Mouse (Mus musculus): Measurements from ENCODE around the gene Lypd5. TPM values are rescaled to one million over a fixed set of nuclear protein-coding genes. Genes with fewer than 3 reads are reported as not detected.

Lypd5 gene
- total and polyA plus RNA-seq, 3 experiments = not detected

- no peak for TF ChIP-seq POLR2A (IDR thresholded peaks at IDR 0.05; ENCODE audit: insufficient read depth, low read depth, low read length)
- no peak for TF ChIP-seq CTCF (IDR thresholded peaks at IDR 0.05)
- TF ChIP-seq EP300 (IDR thresholded peaks at IDR 0.05; ENCODE audit: insufficient read depth, low read depth, low read length) = no peak
- H3K27me3 ChIP-seq (ENCODE audit: control insufficient read depth, insufficient read depth, low read length) = no peaks in the 10 kb centered on the region; the same call in 1 of the 2 replicates
- H3K79me2 ChIP-seq (replicated peaks; ENCODE audit: control insufficient read depth, insufficient read depth, low read length) = no peaks in the 10 kb centered on the region
- intact Hi-C loops (cut with DNase I) = no loop called here
- no peaks in the 10 kb centered on the region for H3K36me3 ChIP-seq (ENCODE audit: control insufficient read depth, insufficient read depth, low read length)
- WGBS = 74% methylated on average over 6 of the region's 6 CpGs
- no peak for DNase-seq
- no peak overlapping the region for H3K4me3 ChIP-seq
- H3K4me1 ChIP-seq (ENCODE audit: control insufficient read depth, insufficient read depth, low read length) = no peaks in the 10 kb centered on the region
- H3K9ac ChIP-seq (ENCODE audit: low read depth, low read length) = no peak overlapping the region
- H3K27ac ChIP-seq = no peak overlapping the region
Observed at GRCm38 (mm10) chr7:24355646-24356045, 6.7 kb downstream of the Lypd5 start.

GRCm38 (mm10) chr7:24356081-24356480 is 7.1 kb downstream of the Lypd5 start:
- H3K36me3 ChIP-seq (ENCODE audit: control insufficient read depth, insufficient read depth, low read length) = no peaks in the 10 kb centered on the region
- WGBS = 67% methylated on average over 10 of the region's 10 CpGs
- H3K27ac ChIP-seq = no peak overlapping the region
- no peaks in the 10 kb centered on the region for H3K4me1 ChIP-seq (ENCODE audit: control insufficient read depth, insufficient read depth, low read length)
- H3K4me3 ChIP-seq = no peak overlapping the region
- H3K27me3 ChIP-seq (ENCODE audit: control insufficient read depth, insufficient read depth, low read length) = no peaks in the 10 kb centered on the region; the same call in 1 of the 2 replicates
- H3K79me2 ChIP-seq (replicated peaks; ENCODE audit: control insufficient read depth, insufficient read depth, low read length) = no peaks in the 10 kb centered on the region
- intact Hi-C loops (cut with DNase I) = no loop called here
- TF ChIP-seq POLR2A (IDR thresholded peaks at IDR 0.05; ENCODE audit: insufficient read depth, low read depth, low read length) = no peak
- no peak for TF ChIP-seq CTCF (IDR thresholded peaks at IDR 0.05)
- no peak for TF ChIP-seq EP300 (IDR thresholded peaks at IDR 0.05; ENCODE audit: insufficient read depth, low read depth, low read length)
- H3K9ac ChIP-seq (ENCODE audit: low read depth, low read length) = no peak overlapping the region
- DNase-seq = no peak

GRCm38 (mm10) chr7:24357899-24358298 is 8.9 kb downstream of the Lypd5 start:
- intact Hi-C loops (cut with DNase I) = no loop called here
- Histone ChIP-seq H3K79me2 (replicated peaks; ENCODE audit: control insufficient read depth, insufficient read depth, low read length) (no peaks in the 10 kb centered on the region), H3K4me3 (no peak overlapping the region), H3K4me1 (ENCODE audit: control insufficient read depth, insufficient read depth, low read length) (no peaks in the 10 kb centered on the region), H3K36me3 (ENCODE audit: control insufficient read depth, insufficient read depth, low read length) (no peaks in the 10 kb centered on the region), H3K27ac (no peak overlapping the region), H3K27me3 (ENCODE audit: control insufficient read depth, insufficient read depth, low read length) (no peaks in the 10 kb centered on the region; the same call in 1 of the 2 replicates), H3K9ac (ENCODE audit: low read depth, low read length) (no peak overlapping the region)
- DNase-seq = no peak
- WGBS = 43% methylated on average over 4 of the region's 4 CpGs
- TF ChIP-seq CTCF (IDR thresholded peaks at IDR 0.05) (peak; percentile 43), POLR2A (IDR thresholded peaks at IDR 0.05; ENCODE audit: insufficient read depth, low read depth, low read length) (no peak)

- Histone ChIP-seq H3K4me3 (no peak overlapping the region), H3K36me3 (ENCODE audit: control insufficient read depth, insufficient read depth, low read length) (no peaks in the 10 kb centered on the region), H3K27ac (no peak overlapping the region), H3K27me3 (ENCODE audit: control insufficient read depth, insufficient read depth, low read length) (no peaks in the 10 kb centered on the region), H3K79me2 (replicated peaks; ENCODE audit: control insufficient read depth, insufficient read depth, low read length) (no peaks in the 10 kb centered on the region), H3K9ac (ENCODE audit: low read depth, low read length) (no peak overlapping the region), H3K4me1 (ENCODE audit: control insufficient read depth, insufficient read depth, low read length) (no peaks in the 10 kb centered on the region)
- peak in 1 of 2 experiments; percentile 31 for DNase-seq
- TF ChIP-seq EP300 (IDR thresholded peaks at IDR 0.05; ENCODE audit: insufficient read depth, low read depth, low read length) = no peak
- no peak for TF ChIP-seq POLR2A (IDR thresholded peaks at IDR 0.05; ENCODE audit: insufficient read depth, low read depth, low read length)
- TF ChIP-seq CTCF (IDR thresholded peaks at IDR 0.05) = no peak
- WGBS = 25% methylated on average over 9 of the region's 9 CpGs
- intact Hi-C loops (cut with DNase I) = no loop called here
Observed at GRCm38 (mm10) chr7:24359269-24359668, 10.3 kb downstream of the Lypd5 start.

GRCm38 (mm10) chr7:24361001-24361400 is 12.0 kb downstream of the Lypd5 start:
- no peak overlapping the region for H3K27ac ChIP-seq
- H3K4me3 ChIP-seq = no peak overlapping the region
- no peak for TF ChIP-seq EP300 (IDR thresholded peaks at IDR 0.05; ENCODE audit: insufficient read depth, low read depth, low read length)
- no peak for TF ChIP-seq POLR2A (IDR thresholded peaks at IDR 0.05; ENCODE audit: insufficient read depth, low read depth, low read length)
- peak; percentile 26 for TF ChIP-seq CTCF (IDR thresholded peaks at IDR 0.05)
- intact Hi-C loops (cut with DNase I) = no loop called here
- no peaks in the 10 kb centered on the region for H3K27me3 ChIP-seq (ENCODE audit: control insufficient read depth, insufficient read depth, low read length)
- no peak for DNase-seq
- WGBS = 64% methylated on average over 4 of the region's 4 CpGs
- no peak overlapping the region for H3K9ac ChIP-seq (ENCODE audit: low read depth, low read length)
- peaks cover 2% of the 10 kb centered on the region for H3K4me1 ChIP-seq (ENCODE audit: control insufficient read depth, insufficient read depth, low read length)
- H3K79me2 ChIP-seq (replicated peaks; ENCODE audit: control insufficient read depth, insufficient read depth, low read length) = no peaks in the 10 kb centered on the region
- H3K36me3 ChIP-seq (ENCODE audit: control insufficient read depth, insufficient read depth, low read length) = no peaks in the 10 kb centered on the region

GRCm38 (mm10) chr7:24363228-24363627 is 14.2 kb downstream of the Lypd5 start:
- TF ChIP-seq POLR2A (IDR thresholded peaks at IDR 0.05; ENCODE audit: insufficient read depth, low read depth, low read length) (no peak), CTCF (IDR thresholded peaks at IDR 0.05) (peak; percentile 19; the same call in 1 of the 2 replicates)
- intact Hi-C loops (cut with DNase I) = no loop called here
- peaks cover 2% of the 10 kb centered on the region for H3K4me1 ChIP-seq (ENCODE audit: control insufficient read depth, insufficient read depth, low read length)
- H3K4me3 ChIP-seq = no peak overlapping the region
- no peaks in the 10 kb centered on the region for H3K79me2 ChIP-seq (replicated peaks; ENCODE audit: control insufficient read depth, insufficient read depth, low read length)
- H3K27me3 ChIP-seq (ENCODE audit: control insufficient read depth, insufficient read depth, low read length) = no peaks in the 10 kb centered on the region
- H3K9ac ChIP-seq (ENCODE audit: low read depth, low read length) = no peak overlapping the region
- WGBS = 25% methylated on average over 6 of the region's 7 CpGs
- no peaks in the 10 kb centered on the region for H3K36me3 ChIP-seq (ENCODE audit: control insufficient read depth, insufficient read depth, low read length)
- DNase-seq = no peak
- H3K27ac ChIP-seq = no peak overlapping the region

All from heart, adult 2 months (tissue).